Mouse (Mus musculus) monocyte, adult 2 months (primary cell): Measurements from ENCODE around the gene Pitpnc1.

ENCODE experiments used
- DNase-seq, 2 experiments: peaks; one replicate each; pipeline ENCODE4 v3.0.0; 2022; ENCODE audit warnings: low spot score in 2 of 2, low read depth in 1 of 2

The Pitpnc1 gene

GRCm38 (mm10) chr11:107287215-107288185, 183.0 kb downstream of the Pitpnc1 start:
- no peak for DNase-seq

GRCm38 (mm10) chr11:107285731-107286130, 184.8 kb downstream of the Pitpnc1 start:
- no peak for DNase-seq

- no peak for DNase-seq
Observed at GRCm38 (mm10) chr11:107283632-107284031, 186.9 kb downstream of the Pitpnc1 start.

- DNase-seq: no peak
Observed at GRCm38 (mm10) chr11:107282481-107282880, 188.0 kb downstream of the Pitpnc1 start.

GRCm38 (mm10) chr11:107279258-107279657, 191.2 kb downstream of the Pitpnc1 start:
- DNase-seq: no peak

GRCm38 (mm10) chr11:107276898-107277297, 193.6 kb downstream of the Pitpnc1 start:
- DNase-seq: no peak

GRCm38 (mm10) chr11:107276337-107276736, 194.2 kb downstream of the Pitpnc1 start:
- no peak for DNase-seq

GRCm38 (mm10) chr11:107275902-107276301, 194.6 kb downstream of the Pitpnc1 start:
- no peak for DNase-seq

- no peak for DNase-seq
Observed at GRCm38 (mm10) chr11:107274206-107274605, 196.3 kb downstream of the Pitpnc1 start.

- no peak for DNase-seq
Observed at GRCm38 (mm10) chr11:107272351-107272975, 198.0 kb downstream of the Pitpnc1 start.

- DNase-seq: no peak
Observed at GRCm38 (mm10) chr11:107270564-107270963, 199.9 kb downstream of the Pitpnc1 start.

GRCm38 (mm10) chr11:107267522-107267921, 203.0 kb downstream of the Pitpnc1 start:
- DNase-seq: no peak

- no peak for DNase-seq
Observed at GRCm38 (mm10) chr11:107265861-107266260, 204.6 kb downstream of the Pitpnc1 start.

- DNase-seq: no peak
Observed at GRCm38 (mm10) chr11:107264889-107265615, 205.4 kb downstream of the Pitpnc1 start.

GRCm38 (mm10) chr11:107263838-107264237, 206.7 kb downstream of the Pitpnc1 start:
- DNase-seq: no peak

- no peak for DNase-seq
Observed at GRCm38 (mm10) chr11:107259428-107259827, 211.1 kb downstream of the Pitpnc1 start.

GRCm38 (mm10) chr11:107255185-107255584, 215.3 kb downstream of the Pitpnc1 start:
- DNase-seq: no peak

GRCm38 (mm10) chr11:107254181-107254580, 216.3 kb downstream of the Pitpnc1 start:
- DNase-seq: no peak

- no peak for DNase-seq
Observed at GRCm38 (mm10) chr11:107252026-107252425, 218.5 kb downstream of the Pitpnc1 start.

GRCm38 (mm10) chr11:107251460-107251859, 219.0 kb downstream of the Pitpnc1 start:
- no peak for DNase-seq

- DNase-seq: no peak
Observed at GRCm38 (mm10) chr11:107250882-107251281, 219.6 kb downstream of the Pitpnc1 start.
